Mouse (Mus musculus): ENCODE results near the gene Lmf2. TPM values are rescaled to one million over a fixed set of nuclear protein-coding genes. Genes with fewer than 3 reads are reported as not detected.

Gene Lmf2
- polyA plus RNA-seq, 1 experiment from 2014 or later: 24.0 TPM

DNA sequence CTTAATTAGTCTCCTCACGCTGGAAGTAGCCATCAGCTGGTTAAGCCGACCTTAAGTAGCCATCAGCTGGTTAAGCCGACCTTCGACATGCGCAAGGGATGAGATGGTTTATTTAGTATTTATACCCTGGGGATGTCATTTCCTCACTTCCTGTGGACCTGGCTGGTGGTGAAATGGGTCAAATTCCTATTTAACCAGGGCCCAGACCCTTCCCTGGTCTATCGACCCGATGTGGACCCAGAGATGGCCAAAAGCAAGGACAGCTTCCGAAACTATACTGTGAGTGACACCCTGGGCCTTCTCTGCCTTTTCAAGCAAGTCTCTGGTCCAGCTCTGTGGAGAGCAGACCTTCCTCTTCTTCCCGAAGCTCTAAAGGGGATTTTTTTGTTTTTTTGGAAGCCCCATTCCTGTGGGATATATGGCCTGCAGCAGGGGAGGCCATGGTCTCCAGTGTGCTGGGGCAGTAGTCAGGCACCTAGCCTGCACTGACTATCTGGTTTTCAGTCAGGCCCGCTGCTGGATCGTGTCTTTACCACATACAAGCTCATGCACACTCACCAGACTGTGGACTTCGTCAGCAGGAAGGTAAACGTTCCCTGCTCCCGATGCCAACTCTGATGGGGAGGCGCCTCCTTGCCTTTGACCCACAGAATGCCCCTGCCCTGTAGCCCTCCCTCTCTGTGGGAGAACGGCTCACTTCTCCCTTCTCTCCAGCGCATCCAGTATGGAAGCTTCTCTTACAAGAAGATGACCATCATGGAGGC, 20.5 kb downstream of the Lmf2 start:
- H3K4me2 ChIP-seq (ENCODE audit: low read depth, low read length): peak overlapping the region; percentile 47
- H3K9me3 ChIP-seq (ENCODE audit: low read length): no peaks in the 10 kb centered on the region
- H3K9ac ChIP-seq (replicated peaks): 0 out of 2 replicates have a peak overlapping the region, but pooled peaks have one; percentile 30
- 63% methylated on average over 17 of the region's 17 CpGs for WGBS (ENCODE audit: insufficient replicate concordance)
- no peaks in the 10 kb centered on the region; the same call in 1 of the 2 replicates for H3K4me1 ChIP-seq (ENCODE audit: insufficient read depth)
- H3K36me3 ChIP-seq (replicated peaks; ENCODE audit: insufficient read depth, low read length): no peaks in the 10 kb centered on the region
- DNase-seq: peak; percentile 18
- no peak overlapping the region for H3K4me3 ChIP-seq (ENCODE audit: low read depth, low read length)
- H3K27me3 ChIP-seq (ENCODE audit: insufficient read depth, low read length): no peaks in the 10 kb centered on the region
- peak overlapping the region; percentile 52 for H3K27ac ChIP-seq (ENCODE audit: low read depth)
- peak; percentile 93 for ATAC-seq
- TF ChIP-seq EP300 (IDR thresholded peaks at IDR 0.05; ENCODE audit: low read depth) (no peak), CTCF (IDR thresholded peaks at IDR 0.05; ENCODE audit: low read depth) (no peak)

- H3K9me3 ChIP-seq (ENCODE audit: low read length): no peaks in the 10 kb centered on the region
- TF ChIP-seq EP300 (IDR thresholded peaks at IDR 0.05; ENCODE audit: low read depth) (no peak), CTCF (IDR thresholded peaks at IDR 0.05; ENCODE audit: low read depth) (no peak)
- DNase-seq (peak; percentile 11), ATAC-seq (peak; percentile 26; the same call in 1 of the 2 replicates)
- H3K4me2 ChIP-seq (ENCODE audit: low read depth, low read length): peak within 1 kb of the TSS; percentile 47
- WGBS (ENCODE audit: insufficient replicate concordance): 71% methylated on average over 7 of the region's 7 CpGs
- H3K27me3 ChIP-seq (ENCODE audit: insufficient read depth, low read length): no peaks in the 10 kb centered on the region
- H3K9ac ChIP-seq (replicated peaks): 0 out of 2 replicates have a peak within 1 kb of the TSS, but pooled peaks have one; percentile 30
- H3K36me3 ChIP-seq (replicated peaks; ENCODE audit: insufficient read depth, low read length): no peaks in the 10 kb centered on the region
- peak within 1 kb of the TSS; percentile 52 for H3K27ac ChIP-seq (ENCODE audit: low read depth)
- H3K4me1 ChIP-seq (ENCODE audit: insufficient read depth): no peaks in the 10 kb centered on the region; the same call in 1 of the 2 replicates
- no peak within 1 kb of the TSS for H3K4me3 ChIP-seq (ENCODE audit: low read depth, low read length)
These were observed 21.2 kb downstream of the Lmf2 start, which contains the start of gene Miox for GRCm38 (mm10) chr15:89334271-89334670. Miox (plus strand) TSS chr15:89334398.

GRCm38 (mm10) chr15:89326441-89326840, 29.0 kb downstream of the Lmf2 start:
- WGBS (ENCODE audit: insufficient replicate concordance): 58% methylated on average over 5 of the region's 5 CpGs
- no peaks in the 10 kb centered on the region for H3K36me3 ChIP-seq (replicated peaks; ENCODE audit: insufficient read depth, low read length)
- no peak for TF ChIP-seq CTCF (IDR thresholded peaks at IDR 0.05; ENCODE audit: low read depth)
- no peak for TF ChIP-seq EP300 (IDR thresholded peaks at IDR 0.05; ENCODE audit: low read depth)

GRCm38 (mm10) chr15:89323656-89324055, 31.8 kb downstream of the Lmf2 start:
- Histone ChIP-seq H3K36me3 (replicated peaks; ENCODE audit: insufficient read depth, low read length) (no peaks in the 10 kb centered on the region), H3K9ac (replicated peaks) (peak overlapping the region; percentile 56), H3K9me3 (ENCODE audit: low read length) (no peaks in the 10 kb centered on the region), H3K27me3 (ENCODE audit: insufficient read depth, low read length) (no peaks in the 10 kb centered on the region), H3K27ac (ENCODE audit: low read depth) (no peak overlapping the region), H3K4me3 (ENCODE audit: low read depth, low read length) (peak overlapping the region; percentile 46), H3K4me1 (ENCODE audit: insufficient read depth) (peaks cover 6% of the 10 kb centered on the region; the same call in 1 of the 2 replicates), H3K4me2 (ENCODE audit: low read depth, low read length) (peak overlapping the region; percentile 55)
- ATAC-seq (0 out of 2 replicates have a peak, but pooled peaks have one; percentile 16), DNase-seq (peak; percentile 12)
- TF ChIP-seq CTCF (IDR thresholded peaks at IDR 0.05; ENCODE audit: low read depth) (no peak), EP300 (IDR thresholded peaks at IDR 0.05; ENCODE audit: low read depth) (no peak)
- 50% methylated on average over 4 of the region's 4 CpGs for WGBS (ENCODE audit: insufficient replicate concordance)

More at GRCm38 (mm10) chr15:89326441-89326840, 29.0 kb downstream of the Lmf2 start:
- ATAC-seq (no peak), DNase-seq (peak; percentile 9)
- no peaks in the 10 kb centered on the region for H3K9me3 ChIP-seq (ENCODE audit: low read length)
- no peak overlapping the region for H3K9ac ChIP-seq (replicated peaks)
- no peak overlapping the region for H3K4me2 ChIP-seq (ENCODE audit: low read depth, low read length)
- no peak overlapping the region for H3K4me3 ChIP-seq (ENCODE audit: low read depth, low read length)
- H3K27me3 ChIP-seq (ENCODE audit: insufficient read depth, low read length): no peaks in the 10 kb centered on the region
- H3K27ac ChIP-seq (ENCODE audit: low read depth): no peak overlapping the region
- H3K4me1 ChIP-seq (ENCODE audit: insufficient read depth): peaks cover 6% of the 10 kb centered on the region; the same call in 1 of the 2 replicates

- peak within 1 kb of the TSS; percentile 46 for H3K4me3 ChIP-seq (ENCODE audit: low read depth, low read length)
- no peak within 1 kb of the TSS for H3K27ac ChIP-seq (ENCODE audit: low read depth)
- peak within 1 kb of the TSS; percentile 56 for H3K9ac ChIP-seq (replicated peaks)
- 13% methylated on average over 26 of the region's 26 CpGs for WGBS (ENCODE audit: insufficient replicate concordance)
- peak; percentile 74 for ATAC-seq
- DNase-seq: peak; percentile 50
- no peak for TF ChIP-seq CTCF (IDR thresholded peaks at IDR 0.05; ENCODE audit: low read depth)
- no peak for TF ChIP-seq EP300 (IDR thresholded peaks at IDR 0.05; ENCODE audit: low read depth)
- no peaks in the 10 kb centered on the region for H3K27me3 ChIP-seq (ENCODE audit: insufficient read depth, low read length)
- no peaks in the 10 kb centered on the region for H3K36me3 ChIP-seq (replicated peaks; ENCODE audit: insufficient read depth, low read length)
- peaks cover 6% of the 10 kb centered on the region; the same call in 1 of the 2 replicates for H3K4me1 ChIP-seq (ENCODE audit: insufficient read depth)
- H3K4me2 ChIP-seq (ENCODE audit: low read depth, low read length): peak within 1 kb of the TSS; percentile 55
- H3K9me3 ChIP-seq (ENCODE audit: low read length): no peaks in the 10 kb centered on the region
These were observed 32.6 kb downstream of the Lmf2 start, which contains the start of gene Adm2 for GRCm38 (mm10) chr15:89322670-89323522. Adm2 (plus strand) TSS chr15:89322720.

Data from liver, postnatal 0 days (tissue).